Mouse (Mus musculus) brain, embryonic 18.5 days (tissue): ENCODE measurements at regions not wholly inside any gene's neighbourhood (a gene's known extent, or its start where the extent isn't known, plus 50 kb on each side); places are given as distances from the start of the nearest gene placed in this dataset.

Experiments used
- DNase-seq: peaks from one replicate; pipeline ENCODE4 v3.0.0-alpha.2; 2012; ENCODE audit warnings: low read depth, low spot score

DNA sequence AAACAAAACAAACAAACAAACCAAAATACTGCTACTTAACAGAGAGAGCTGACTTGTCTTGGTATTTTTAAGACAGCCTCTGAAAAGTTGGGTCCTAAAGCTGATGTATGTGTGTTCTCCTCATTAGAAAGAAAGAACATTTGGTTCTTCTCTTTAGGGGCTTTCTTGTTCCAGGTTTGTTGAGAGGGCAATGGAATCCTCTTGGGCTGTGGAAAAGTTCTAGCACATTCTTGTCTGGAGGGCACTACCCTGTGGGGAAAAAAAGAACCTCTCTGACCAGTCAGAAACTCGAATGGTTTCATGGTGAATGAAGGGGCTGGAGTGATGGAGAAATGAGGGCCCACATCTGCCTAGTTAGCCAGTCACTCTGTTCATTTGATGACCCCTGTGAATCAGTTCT is 1874.5 kb upstream of the Lrrc6 start:
- DNase-seq: no peak

DNA sequence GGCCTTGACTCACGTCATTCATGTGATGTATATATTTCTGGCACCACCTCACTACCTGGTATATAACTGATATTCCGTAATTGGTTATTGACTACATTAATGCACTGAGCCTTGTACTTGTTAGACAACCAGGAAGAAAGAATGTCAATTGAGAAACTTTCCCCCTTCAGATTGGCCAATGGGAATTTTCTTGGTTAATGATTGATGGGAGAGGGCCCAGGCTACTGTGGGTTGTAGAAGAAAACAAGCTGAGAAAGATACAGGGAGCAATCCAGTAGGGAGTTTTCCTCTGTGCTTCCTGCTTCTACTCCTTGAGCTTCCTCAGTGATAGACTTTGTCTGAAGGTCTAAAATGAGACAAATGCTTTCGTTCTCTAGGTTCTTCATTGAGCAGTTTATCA is 1866.1 kb upstream of the Lrrc6 start:
- DNase-seq: no peak

DNA sequence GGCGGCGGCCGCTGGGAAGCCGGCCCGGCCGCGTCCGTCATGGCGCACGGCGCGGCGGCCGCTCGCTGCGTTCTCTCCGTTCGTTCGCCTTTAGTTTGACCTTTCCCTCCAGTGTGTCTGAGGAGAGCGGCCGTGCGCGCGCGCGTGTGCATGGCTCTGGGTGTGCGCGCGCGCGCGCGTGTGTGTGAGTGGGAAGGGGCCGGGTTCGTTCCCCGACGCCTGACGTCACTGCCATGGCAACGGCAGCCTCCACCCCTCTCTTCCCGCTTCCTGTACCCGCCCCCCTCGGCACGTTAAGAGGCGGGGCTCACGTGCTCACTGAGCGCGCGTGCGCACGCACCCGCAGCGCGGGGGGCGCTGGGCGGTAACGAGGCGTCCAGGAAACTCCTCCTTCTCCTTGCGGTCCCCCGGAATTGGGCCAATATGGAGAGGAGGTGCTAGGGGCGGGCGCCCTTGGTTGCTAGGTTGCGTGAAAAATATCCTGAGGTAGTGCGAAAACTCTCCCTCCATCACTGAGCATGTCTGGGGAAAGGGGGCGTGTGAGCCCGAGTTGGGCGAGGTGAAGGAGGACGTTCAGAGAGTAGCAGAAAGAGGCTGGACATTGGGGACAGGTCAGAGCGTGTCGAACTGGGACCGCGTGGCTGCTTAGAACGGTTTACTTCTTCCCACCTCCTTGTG is 1862.5 kb upstream of the Lrrc6 start:
- peak; percentile 99 for DNase-seq

DNA sequence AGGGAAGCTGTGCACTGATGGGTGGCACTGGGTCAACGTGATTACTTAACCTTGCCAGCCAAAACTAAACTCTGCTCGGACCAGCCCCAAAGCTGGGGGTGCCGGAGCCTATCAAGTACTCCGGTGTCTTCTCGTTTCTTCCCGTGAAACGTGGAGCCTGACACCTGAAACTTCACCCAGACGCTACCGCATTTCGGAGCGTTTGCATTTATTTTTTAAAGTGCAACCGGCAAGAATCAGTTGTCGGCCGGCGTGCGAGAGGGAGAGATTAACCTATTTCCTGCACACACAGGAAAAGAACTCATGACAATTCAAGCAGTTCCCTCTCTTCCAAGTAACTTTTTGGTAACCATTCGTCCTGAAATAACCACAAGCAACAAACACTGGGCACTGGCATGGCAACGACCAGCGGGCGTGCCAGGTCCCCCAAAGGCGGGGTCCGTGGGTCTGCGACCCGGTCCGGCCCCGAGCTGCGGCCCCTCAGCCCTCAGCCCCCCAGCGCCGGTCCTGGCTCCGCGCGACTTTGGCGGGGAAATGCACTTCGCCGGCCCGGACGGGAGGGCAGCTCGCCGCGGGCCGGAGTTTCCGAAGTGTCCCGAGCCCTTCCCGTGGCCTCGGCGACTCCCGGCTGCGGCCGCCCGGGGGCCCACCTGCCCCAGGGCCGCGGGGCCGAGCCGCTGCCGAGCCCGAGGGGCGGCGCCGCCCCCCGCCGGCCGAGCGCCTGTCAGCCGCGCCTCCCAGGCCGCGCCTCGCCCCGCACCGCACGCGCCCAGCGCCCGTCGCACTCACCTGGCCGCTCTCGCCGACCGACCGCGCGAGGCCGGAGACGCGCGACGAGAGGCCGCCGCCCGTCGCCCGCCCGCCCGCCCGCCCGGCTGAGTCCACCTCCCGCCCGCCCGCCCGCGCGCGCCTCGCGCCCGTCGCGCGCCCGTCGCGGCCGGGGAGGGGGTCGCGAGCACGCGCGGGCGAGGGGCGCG is 1861.7 kb upstream of the Lrrc6 start:
- no peak for DNase-seq

DNA sequence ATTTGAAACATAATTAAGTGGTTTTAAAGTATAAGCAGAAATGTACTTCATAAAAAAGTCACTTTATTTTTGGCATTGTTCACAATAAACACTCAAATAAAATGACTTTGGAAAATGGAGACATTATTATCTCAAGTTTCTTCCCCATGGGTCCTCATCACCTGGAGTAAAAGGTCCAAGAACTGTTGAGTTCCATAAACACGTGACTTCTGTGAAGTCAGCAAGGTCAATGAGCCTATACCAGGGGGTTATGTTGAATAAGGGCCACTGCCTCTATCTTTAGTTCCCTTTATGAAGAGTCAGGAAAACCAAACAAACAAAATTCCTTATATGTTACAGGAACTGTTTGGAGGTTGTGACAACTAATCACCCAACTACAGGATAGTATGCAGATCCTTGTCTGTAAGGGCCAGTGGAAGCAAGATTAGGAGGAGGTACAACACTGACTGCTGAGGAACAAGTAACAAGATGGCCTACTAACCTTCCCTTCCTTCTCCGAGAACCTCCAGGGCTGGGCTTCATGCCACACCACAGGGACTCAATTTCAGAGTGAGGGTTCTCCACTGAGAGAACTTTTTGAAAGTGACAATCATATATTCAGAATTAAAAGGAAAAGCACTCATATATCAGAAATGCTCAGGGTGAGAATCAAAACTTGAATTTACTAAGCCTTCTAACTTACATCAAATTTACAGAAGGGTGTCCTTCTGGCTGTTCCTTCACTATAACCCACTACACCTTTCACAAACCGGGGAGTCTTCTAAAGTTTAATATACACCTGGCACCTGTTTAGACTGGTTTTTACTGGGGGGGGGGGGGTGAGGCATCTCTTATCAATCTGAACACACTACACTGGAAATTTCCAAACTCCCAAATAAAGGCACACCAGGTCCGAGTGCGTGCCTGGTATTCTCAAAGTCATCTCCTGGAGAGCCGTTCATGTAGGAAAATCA is 1860.5 kb upstream of the Lrrc6 start:
- no peak for DNase-seq

DNA sequence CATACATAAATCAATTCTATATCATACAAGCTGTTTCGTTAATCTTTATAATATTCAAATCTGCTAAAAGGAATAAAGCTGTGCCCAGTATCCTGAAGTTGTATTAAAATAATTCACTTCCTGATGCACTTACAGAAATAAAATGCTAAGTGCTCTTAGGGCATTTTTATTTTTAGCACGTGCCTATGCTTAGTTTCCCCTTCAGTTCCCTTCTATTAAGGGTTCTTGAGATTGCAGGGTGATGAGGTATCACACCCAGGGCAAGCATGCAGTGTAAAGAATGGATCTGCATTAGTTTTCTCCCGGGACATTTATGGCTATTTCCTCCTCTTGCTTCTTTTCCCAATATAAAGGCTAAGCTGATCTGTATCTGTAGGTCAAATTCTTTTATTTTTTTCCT is 1858.8 kb upstream of the Lrrc6 start:
- no peak for DNase-seq

DNA sequence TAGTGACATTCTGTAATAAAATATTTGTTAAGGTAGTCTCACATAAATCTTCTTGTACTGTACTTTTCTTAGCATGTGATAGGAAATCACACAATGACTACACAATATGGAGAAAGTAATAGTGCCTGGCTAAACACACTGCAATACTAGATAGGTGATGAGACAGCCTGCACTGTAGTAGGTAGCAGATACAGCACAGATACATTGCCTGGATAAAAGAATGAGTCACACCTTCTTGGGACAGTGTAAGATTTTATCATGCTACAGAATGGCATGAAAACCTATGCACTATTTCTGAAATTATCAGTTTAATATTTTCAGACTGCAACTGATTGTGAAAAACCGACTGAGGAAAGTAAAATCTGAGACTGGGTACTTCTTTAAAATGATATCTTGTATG is 1855.2 kb upstream of the Lrrc6 start:
- no peak for DNase-seq

DNA sequence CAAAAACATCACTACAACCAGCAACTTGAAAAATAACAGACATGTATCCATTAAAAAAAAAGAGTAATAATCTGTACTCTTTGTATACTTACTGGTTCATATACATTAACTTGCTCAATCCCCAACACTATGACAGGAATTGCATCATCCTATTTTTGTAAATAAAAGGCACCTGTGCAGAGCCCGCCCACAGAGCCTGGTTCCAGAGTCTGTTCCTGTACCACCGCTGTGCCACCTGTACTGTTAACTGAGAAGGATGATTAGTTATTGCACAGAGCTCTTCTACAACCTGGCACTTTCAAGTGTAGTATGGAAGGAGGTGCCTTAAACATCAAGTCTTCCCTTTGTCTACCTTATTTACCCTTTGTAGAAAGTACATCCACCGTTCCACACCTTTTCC is 1843.9 kb upstream of the Lrrc6 start:
- DNase-seq: no peak

DNA sequence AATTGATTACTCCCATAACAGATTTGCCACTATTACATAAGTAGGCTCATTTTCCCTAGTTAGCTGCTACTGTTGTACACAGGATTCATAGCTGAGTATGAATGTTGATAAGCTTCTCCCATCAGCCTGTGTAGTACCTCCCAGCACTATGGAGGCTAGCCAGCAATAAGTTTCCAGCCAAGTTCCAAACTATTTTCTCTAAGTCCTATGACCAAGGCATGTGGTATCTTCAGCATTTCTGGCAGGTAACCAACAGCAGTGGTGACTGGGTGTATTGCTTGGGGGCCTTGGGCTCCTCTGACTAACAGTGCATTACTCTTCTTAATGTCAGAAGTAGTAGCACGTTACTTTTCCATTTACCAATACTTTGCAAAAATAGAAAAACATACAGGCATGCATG is 1841.8 kb upstream of the Lrrc6 start:
- DNase-seq: no peak

DNA sequence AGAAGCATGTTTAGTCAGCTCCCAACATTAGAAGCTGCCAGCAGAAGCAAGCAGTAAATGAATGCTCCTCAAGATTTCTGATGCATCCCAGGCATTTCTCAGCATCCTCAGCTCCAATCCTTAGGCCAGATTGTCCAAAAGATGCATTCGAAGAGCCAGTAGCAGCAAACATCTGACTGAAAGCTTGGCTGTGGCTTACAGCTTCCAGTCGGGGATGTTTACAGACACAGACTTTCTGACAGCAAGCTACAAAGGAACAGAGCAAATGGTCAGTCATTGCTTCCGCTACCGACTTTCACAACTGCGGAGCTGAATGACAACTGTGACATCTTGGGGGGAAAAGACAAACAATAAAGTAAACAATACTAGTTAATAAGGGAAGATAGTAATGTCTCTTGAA is 1840.3 kb upstream of the Lrrc6 start:
- DNase-seq: no peak

DNA sequence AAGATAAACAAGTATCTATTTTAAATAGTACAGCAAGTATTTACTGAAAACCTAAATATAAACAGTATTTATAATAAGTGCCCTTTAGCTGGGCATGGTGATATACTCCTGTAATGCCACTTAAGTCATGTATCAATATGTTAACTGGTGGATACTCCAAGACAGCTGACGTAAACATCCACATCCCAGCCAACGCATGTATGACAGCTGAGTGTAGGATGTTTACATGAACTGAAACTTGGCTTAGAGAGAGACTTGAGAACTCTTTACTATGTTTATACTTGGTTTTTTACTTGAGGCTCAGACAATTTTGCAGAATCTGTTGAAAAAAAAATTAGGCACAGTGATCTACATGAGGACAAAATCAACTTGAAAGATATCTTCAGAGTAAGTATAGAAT is 1836.6 kb upstream of the Lrrc6 start:
- DNase-seq: no peak

DNA sequence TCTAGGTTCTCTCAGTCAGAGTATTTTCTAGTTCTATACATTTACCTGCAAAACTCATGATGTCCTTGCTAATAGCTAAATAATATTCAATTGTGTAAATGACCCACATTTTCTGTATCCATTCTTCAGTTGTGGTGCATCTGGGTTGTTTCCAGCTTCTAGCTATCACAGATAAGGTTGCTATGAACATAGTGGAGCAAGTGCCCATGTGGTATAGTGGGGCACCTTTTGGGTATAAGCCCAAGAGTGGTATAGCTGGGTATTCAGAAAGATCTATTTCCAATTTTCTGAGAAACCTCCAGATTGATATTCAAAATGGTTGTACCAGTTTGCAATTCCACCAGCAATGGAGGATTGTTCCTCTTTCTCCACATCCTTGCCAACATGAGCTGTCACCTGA is 1835.1 kb upstream of the Lrrc6 start:
- no peak for DNase-seq

DNA sequence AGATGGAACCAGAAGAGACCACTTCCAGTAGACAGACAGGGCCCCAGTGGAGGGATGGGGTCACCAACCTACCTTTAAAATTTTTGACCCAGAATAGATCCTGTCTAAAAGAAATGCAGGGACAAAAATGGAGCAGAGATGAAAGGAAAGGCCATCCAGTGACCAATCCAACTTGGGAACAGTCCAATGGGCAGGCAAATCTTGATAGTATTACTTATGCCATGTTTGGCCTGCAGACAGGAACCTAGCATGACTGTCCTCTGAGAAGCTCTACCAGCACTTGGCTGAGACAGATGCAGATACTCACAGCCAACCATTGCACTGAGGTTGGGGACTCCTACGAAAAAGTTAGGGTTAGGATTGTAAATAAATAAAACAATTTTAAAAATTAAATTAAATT is 1815.4 kb upstream of the Lrrc6 start:
- no peak for DNase-seq
